Comparison of ENCODE assay signal across 8 mouse cellular contexts in the genomic region with DNA sequence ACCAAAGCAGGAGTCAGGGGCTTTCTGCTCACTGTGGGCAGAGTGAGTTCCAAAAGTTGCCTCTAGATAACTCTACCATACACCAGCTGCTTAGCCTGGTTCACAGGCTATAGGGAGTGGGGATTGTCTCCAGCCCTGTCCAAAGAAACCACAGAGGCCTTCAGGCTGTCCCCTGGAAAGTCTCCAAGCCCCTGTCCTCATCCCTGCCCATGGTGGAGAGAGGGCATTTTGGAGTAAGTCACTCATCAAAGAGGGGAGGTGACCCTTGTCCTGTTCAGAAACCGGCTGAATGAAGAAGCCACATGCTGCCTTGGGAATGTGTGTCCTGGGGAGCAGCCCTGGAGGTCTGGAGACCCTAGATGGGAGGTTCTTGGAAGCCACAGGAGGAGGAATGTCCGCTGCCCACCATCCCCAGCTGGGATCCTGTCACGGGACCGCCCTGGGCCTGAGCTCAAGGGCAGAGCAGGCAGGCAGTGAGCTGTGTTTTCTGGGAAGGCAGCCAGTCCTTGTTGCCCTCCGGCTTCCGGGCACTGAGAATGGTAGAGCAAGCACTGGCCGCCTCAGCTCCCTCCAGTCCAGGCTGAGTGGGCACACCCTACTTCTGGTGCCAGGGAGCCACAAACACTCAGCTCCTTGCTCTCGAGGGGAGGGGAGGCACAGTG.
DNase-seq lines count a peak whose midpoint lies in the region; ATAC-seq and TF ChIP-seq lines count a peak whose summit lies in the region.

No protein-coding gene starts in this region.

- WGBS in midbrain, embryonic 15.5 days, result 54% methylated on average over 8 of the region's 8 CpGs
- 60% methylated on average over 8 of the region's 8 CpGs for WGBS in midbrain, embryonic 11.5 days
- 64% methylated on average over 8 of the region's 8 CpGs for WGBS in kidney, embryonic 16.5 days
- 30% methylated on average over 8 of the region's 8 CpGs for WGBS in lung, postnatal 0 days

- DNase-seq in midbrain, embryonic 11.5 days (ENCODE audit: low spot score, missing footprints), result no peak
- DNase-seq in gastrocnemius, adult 18-20 months (ENCODE audit: low spot score), result peak; percentile 68
- DNase-seq in lung, postnatal 0 days (ENCODE audit: low spot score), result peak; percentile 93
- no peak for DNase-seq in spleen, postnatal 36 days (ENCODE audit: low spot score in 2 of 2)
- no peak for DNase-seq in urinary bladder, postnatal 36 days (ENCODE audit: low spot score in 2 of 2)

- no peak overlapping the region for H3K4me3 ChIP-seq in midbrain, embryonic 15.5 days
- no peak overlapping the region for H3K4me3 ChIP-seq in midbrain, embryonic 11.5 days (ENCODE audit: low read depth, low read length)
- no peak overlapping the region for H3K4me3 ChIP-seq in brown adipose tissue, adult 24 weeks (ENCODE audit: insufficient read depth, low read depth, low read length)
- no peak overlapping the region for H3K4me3 ChIP-seq in kidney, embryonic 16.5 days (ENCODE audit: low read length)
- H3K4me3 ChIP-seq in lung, postnatal 0 days (ENCODE audit: low read depth, low read length), result no peak overlapping the region

- H3K4me1 ChIP-seq in midbrain, embryonic 15.5 days, result peaks cover 26% of the 10 kb centered on the region
- peaks cover 8% of the 10 kb centered on the region for H3K4me1 ChIP-seq in midbrain, embryonic 11.5 days (ENCODE audit: control insufficient read depth, insufficient read depth, low read length)
- H3K4me1 ChIP-seq in brown adipose tissue, adult 24 weeks (ENCODE audit: control insufficient read depth, insufficient read depth, insufficient read length, low read length), result peaks cover 33% of the 10 kb centered on the region
- peaks cover 69% of the 10 kb centered on the region for H3K4me1 ChIP-seq in kidney, embryonic 16.5 days (ENCODE audit: insufficient read depth, low read length)
- peaks cover 31% of the 10 kb centered on the region for H3K4me1 ChIP-seq in lung, postnatal 0 days (ENCODE audit: insufficient read depth, low read depth, low read length)

- peaks cover 50% of the 10 kb centered on the region for H3K27me3 ChIP-seq in midbrain, embryonic 15.5 days (replicated peaks)
- H3K27me3 ChIP-seq in midbrain, embryonic 11.5 days (ENCODE audit: control insufficient read depth, insufficient read depth, low read length), result peaks cover 78% of the 10 kb centered on the region
- H3K27me3 ChIP-seq in kidney, embryonic 16.5 days (ENCODE audit: insufficient read depth, low read length), result no peaks in the 10 kb centered on the region
- H3K27me3 ChIP-seq in lung, postnatal 0 days (replicated peaks; ENCODE audit: insufficient read depth, low read length), result no peaks in the 10 kb centered on the region

- ATAC-seq in midbrain, embryonic 15.5 days (replicated peaks), result 0 out of 2 replicates have a peak, but pooled peaks have one; percentile 15
- no peak for ATAC-seq in midbrain, embryonic 11.5 days (ENCODE audit: low FRiP score)
- ATAC-seq in kidney, embryonic 16.5 days (ENCODE audit: low FRiP score, low TSS enrichment), result no peak
- ATAC-seq in lung, postnatal 0 days, result peak; percentile 39

- no peak; the same call in 1 of the 2 replicates for TF ChIP-seq CTCF in lung, postnatal 0 days (IDR thresholded peaks at IDR 0.05)

- no peaks in the 10 kb centered on the region for H3K9me3 ChIP-seq in midbrain, embryonic 15.5 days
- no peaks in the 10 kb centered on the region for H3K9me3 ChIP-seq in midbrain, embryonic 11.5 days (ENCODE audit: control insufficient read depth, low read length)
- no peaks in the 10 kb centered on the region for H3K9me3 ChIP-seq in kidney, embryonic 16.5 days (ENCODE audit: low read length)
- no peaks in the 10 kb centered on the region for H3K9me3 ChIP-seq in lung, postnatal 0 days (ENCODE audit: low read length)

- peak; percentile 72 for TF ChIP-seq EP300 in lung, postnatal 0 days (IDR thresholded peaks at IDR 0.05)

- H3K9ac ChIP-seq in midbrain, embryonic 15.5 days, result no peak overlapping the region
- no peak overlapping the region for H3K9ac ChIP-seq in midbrain, embryonic 11.5 days (ENCODE audit: low read length)
- H3K9ac ChIP-seq in kidney, embryonic 16.5 days (replicated peaks; ENCODE audit: low read length), result peak overlapping the region; percentile 36; the same call in 1 of the 2 replicates
- H3K9ac ChIP-seq in lung, postnatal 0 days (replicated peaks; ENCODE audit: low read depth), result no peak overlapping the region

- H3K4me2 ChIP-seq in midbrain, embryonic 15.5 days, result no peak overlapping the region
- H3K4me2 ChIP-seq in midbrain, embryonic 11.5 days, result no peak overlapping the region
- H3K4me2 ChIP-seq in kidney, embryonic 16.5 days (replicated peaks; ENCODE audit: low read depth, low read length), result no peak overlapping the region
- H3K4me2 ChIP-seq in lung, postnatal 0 days (replicated peaks; ENCODE audit: low read depth, low read length), result no peak overlapping the region

- no peak overlapping the region for H3K27ac ChIP-seq in midbrain, embryonic 15.5 days
- no peak overlapping the region for H3K27ac ChIP-seq in midbrain, embryonic 11.5 days (ENCODE audit: low read depth, low read length)
- peak overlapping the region; percentile 97 for H3K27ac ChIP-seq in brown adipose tissue, adult 24 weeks (replicated peaks; ENCODE audit: low read depth, low read length)
- H3K27ac ChIP-seq in kidney, embryonic 16.5 days (ENCODE audit: low read length), result no peak overlapping the region; the same call in 1 of the 2 replicates
- peak overlapping the region; percentile 86 for H3K27ac ChIP-seq in lung, postnatal 0 days (ENCODE audit: low read length)

- H3K36me3 ChIP-seq in midbrain, embryonic 15.5 days (replicated peaks), result no peaks in the 10 kb centered on the region
- no peaks in the 10 kb centered on the region for H3K36me3 ChIP-seq in midbrain, embryonic 11.5 days (ENCODE audit: control insufficient read depth, insufficient read depth, low read length)
- no peaks in the 10 kb centered on the region for H3K36me3 ChIP-seq in kidney, embryonic 16.5 days (ENCODE audit: insufficient read depth, low read length)
- no peaks in the 10 kb centered on the region for H3K36me3 ChIP-seq in lung, postnatal 0 days (ENCODE audit: insufficient read depth, low read length)

Comparison
In these comparisons a context has a peak if more than half of its experiments do, and no peak if none do; other contexts are left out.
1. ATAC-seq: peak in midbrain, embryonic 15.5 days (single experiment) and lung, postnatal 0 days (single experiment); none in midbrain, embryonic 11.5 days (single experiment) and kidney, embryonic 16.5 days (single experiment).
2. H3K27ac ChIP-seq: peak in brown adipose tissue, adult 24 weeks (single experiment) and lung, postnatal 0 days (single experiment); none in midbrain, embryonic 15.5 days (single experiment), midbrain, embryonic 11.5 days (single experiment) and kidney, embryonic 16.5 days (single experiment).
3. DNase-seq: peak in gastrocnemius, adult 18-20 months (single experiment) and lung, postnatal 0 days (single experiment); none in midbrain, embryonic 11.5 days (single experiment), spleen, postnatal 36 days (0 of 2) and urinary bladder, postnatal 36 days (0 of 2).